Mouse (Mus musculus) stomach, embryonic 15.5 days (tissue): ENCODE data around the gene Usp49. TPM values are rescaled to one million over a fixed set of nuclear protein-coding genes. Genes with fewer than 3 reads are reported as not detected.

Source experiments
- ATAC-seq: fragments of 200-750 bp; cut with Nextera tagmentation; 2 replicates; pipeline ENCODE4 v1.8.0; 2017; ENCODE audit warnings: low read depth, moderate number of reproducible peaks, moderate TSS enrichment; ENCODE audit not compliant: insufficient read depth, low FRiP score
- H3K27ac ChIP-seq: fragments of 300-500 bp; sonication (generic); 2 replicates; pipeline ENCODE4 v1.5.1; 2015; ENCODE audit warnings: mild to moderate bottlenecking, inconsistent platforms
- H3K27me3 ChIP-seq: fragments of 300-500 bp; sonication (generic); replicated peaks from 2 replicates; pipeline ENCODE4 v1.6.1; 2015; ENCODE audit warnings: inconsistent platforms
- H3K36me3 ChIP-seq: fragments of 300-500 bp; sonication (generic); 2 replicates; pipeline ENCODE4 v1.6.1; 2015; ENCODE audit warnings: inconsistent platforms
- H3K4me1 ChIP-seq: fragments of 300-500 bp; sonication (generic); 2 replicates; pipeline ENCODE4 v1.6.1; 2015; ENCODE audit warnings: inconsistent platforms
- H3K4me2 ChIP-seq: fragments of 300-500 bp; sonication (generic); 2 replicates; pipeline ENCODE4 v1.6.1; 2015; ENCODE audit warnings: mild to moderate bottlenecking, inconsistent platforms
- H3K4me3 ChIP-seq: fragments of 300-500 bp; sonication (generic); replicated peaks from 2 replicates; pipeline ENCODE4 v1.5.1; 2015; ENCODE audit warnings: inconsistent platforms
- H3K9ac ChIP-seq: fragments of 300-500 bp; sonication (generic); 2 replicates; pipeline ENCODE4 v1.6.1; 2015; ENCODE audit warnings: inconsistent platforms
- H3K9me3 ChIP-seq: fragments of 300-500 bp; sonication (generic); 2 replicates; pipeline ENCODE4 v1.6.1; 2016; ENCODE audit warnings: inconsistent platforms
- WGBS: fragments of 180-500 bp; shearing (Covaris S2); methylation state at CpG from one replicate; pipeline ENCODE4 v1.1.7; 2015; 5-methylcytosine and 5-hydroxymethylcytosine counted together
- polyA plus RNA-seq: library from polyadenylated mRNA; unstranded; fragments of >200 nt; fragmentation: Nextera tagmentation; extraction: Ambion mirVana; gene quantifications from 2 replicates; pipeline ENCODE4 v1.2.1, GENCODE M21; 2015

The Usp49 gene
- polyA plus RNA-seq, 1 experiment from 2014 or later: 6.3 TPM

- H3K36me3 ChIP-seq: no peaks in the 10 kb centered on the region
- no peak overlapping the region for H3K9ac ChIP-seq
- H3K4me1 ChIP-seq: no peaks in the 10 kb centered on the region
- H3K27ac ChIP-seq: no peak overlapping the region
- no peaks in the 10 kb centered on the region for H3K9me3 ChIP-seq
- no peaks in the 10 kb centered on the region for H3K27me3 ChIP-seq
- WGBS: 54% methylated on average over 24 of the region's 24 CpGs
- no peak overlapping the region for H3K4me3 ChIP-seq
- no peak for ATAC-seq
- no peak overlapping the region for H3K4me2 ChIP-seq
Measured at GRCm38 (mm10) chr17:47730633-47731575, 100.4 kb downstream of the Usp49 start.

GRCm38 (mm10) chr17:47735553-47736100, 105.1 kb downstream of the Usp49 start:
- no peak overlapping the region for H3K4me3 ChIP-seq
- H3K27ac ChIP-seq: no peak overlapping the region
- H3K4me2 ChIP-seq: no peak overlapping the region
- H3K4me1 ChIP-seq: peaks cover 17% of the 10 kb centered on the region
- no peak for ATAC-seq
- no peaks in the 10 kb centered on the region for H3K9me3 ChIP-seq
- no peak overlapping the region for H3K9ac ChIP-seq
- H3K27me3 ChIP-seq: no peaks in the 10 kb centered on the region
- whole genome bisulfite sequencing: 73% methylated on average over 14 of the region's 14 CpGs
- H3K36me3 ChIP-seq: no peaks in the 10 kb centered on the region

Other genes starting within 250 kb of the Usp49 start
- gene Guca1b, start 245.3 kb upstream of the Usp49 start, polyA plus RNA-seq: 0.46 and 0.49 TPM in 2 replicates
- gene Guca1a, start 230.1 kb upstream of the Usp49 start, polyA plus RNA-seq: 3.0 and 4.0 TPM in 2 replicates
- 3.5 and 4.0 TPM in 2 replicates for gene AI661453, start 194.1 kb upstream of the Usp49 start, polyA plus RNA-seq
- gene 1700001C19Rik, start 193.3 kb upstream of the Usp49 start, polyA plus RNA-seq: 0.12 and 0.37 TPM in 2 replicates
- 23.3 and 25.2 TPM in 2 replicates for gene Taf8, start 128.4 kb upstream of the Usp49 start, polyA plus RNA-seq
- 391 and 408 TPM in 2 replicates for gene Ccnd3, start 125.6 kb upstream of the Usp49 start, polyA plus RNA-seq
- gene Bysl, start 19.2 kb upstream of the Usp49 start, polyA plus RNA-seq: 21.2 and 21.4 TPM in 2 replicates
- 38.7 and 39.7 TPM in 2 replicates for gene Med20, start 19.1 kb upstream of the Usp49 start, polyA plus RNA-seq
- gene Gm20517, start 19.1 kb upstream of the Usp49 start, polyA plus RNA-seq: 1.0 and 1.5 TPM in 2 replicates
- 404 and 405 TPM in 2 replicates for gene Tomm6, start 57.7 kb downstream of the Usp49 start, polyA plus RNA-seq
- 4.7 TPM in 2 replicates for gene Frs3, start 58.3 kb downstream of the Usp49 start, polyA plus RNA-seq
- 0.19 and 0.27 TPM in 2 replicates for gene Gm21981, start 63.8 kb downstream of the Usp49 start, polyA plus RNA-seq
- gene Prickle4, start 64.0 kb downstream of the Usp49 start, polyA plus RNA-seq: 0.34 and 0.42 TPM in 2 replicates
- gene Pgc, start 96.2 kb downstream of the Usp49 start, polyA plus RNA-seq: 52.1 and 71.7 TPM in 2 replicates
- 10.2 and 10.7 TPM in 2 replicates for gene Tfeb, start 106.3 kb downstream of the Usp49 start, polyA plus RNA-seq
- gene Mdfi, start 204.0 kb downstream of the Usp49 start, polyA plus RNA-seq: 10.3 and 11.2 TPM in 2 replicates